Comparison of ENCODE assay signal across 7 mouse cellular contexts in genomic region chr19:44930122-44930521, GRCm38 (mm10). TPM values are rescaled to one million over a fixed set of nuclear protein-coding genes. Genes with fewer than 3 reads are reported as not detected.
DNase-seq lines count a peak whose midpoint lies in the region; ATAC-seq lines count a peak whose summit lies in the region.

No protein-coding gene starts in this region.

- no peak overlapping the region for H3K27ac ChIP-seq in forebrain, embryonic 11.5 days (ENCODE audit: low read depth, low read length)
- no peak overlapping the region for H3K27ac ChIP-seq in limb, embryonic 12.5 days
- H3K27ac ChIP-seq in stomach, embryonic 14.5 days (ENCODE audit: low read length): peak overlapping the region; percentile 46

- 50% methylated on average over 2 of the region's 2 CpGs for WGBS in forebrain, embryonic 11.5 days
- 44% methylated on average over 2 of the region's 2 CpGs for WGBS in limb, embryonic 12.5 days
- WGBS in stomach, embryonic 14.5 days: 35% methylated on average over 2 of the region's 2 CpGs

- H3K9me3 ChIP-seq in megakaryocyte, embryonic 14.5 days: no peaks in the 10 kb centered on the region
- no peaks in the 10 kb centered on the region for H3K9me3 ChIP-seq in forebrain, embryonic 11.5 days (ENCODE audit: control insufficient read depth, low read length)
- H3K9me3 ChIP-seq in limb, embryonic 12.5 days: no peaks in the 10 kb centered on the region
- H3K9me3 ChIP-seq in stomach, embryonic 14.5 days (ENCODE audit: control insufficient read depth, low read depth, low read length): no peaks in the 10 kb centered on the region

- peak overlapping the region; percentile 100 for H3K4me3 ChIP-seq in megakaryocyte, embryonic 14.5 days (replicated peaks)
- peak overlapping the region; percentile 95 for H3K4me3 ChIP-seq in forebrain, embryonic 11.5 days (ENCODE audit: low read depth, low read length)
- peak overlapping the region; percentile 96 for H3K4me3 ChIP-seq in limb, embryonic 12.5 days (replicated peaks)
- peak overlapping the region; percentile 83 for H3K4me3 ChIP-seq in stomach, embryonic 14.5 days (ENCODE audit: low read depth, low read length)

- intact Hi-C loops in left cerebral cortex, postnatal 10 days (cut with DNase I): no loop called here
- intact Hi-C loops in left cerebral cortex, postnatal 4 days (cut with DNase I): no loop called here

- H3K27me3 ChIP-seq in megakaryocyte, embryonic 14.5 days (replicated peaks): peaks cover 4% of the 10 kb centered on the region
- H3K27me3 ChIP-seq in forebrain, embryonic 11.5 days (ENCODE audit: control insufficient read depth, insufficient read depth, low read length): no peaks in the 10 kb centered on the region
- no peaks in the 10 kb centered on the region for H3K27me3 ChIP-seq in limb, embryonic 12.5 days
- H3K27me3 ChIP-seq in stomach, embryonic 14.5 days (ENCODE audit: control insufficient read depth, insufficient read depth, low read length): no peaks in the 10 kb centered on the region

- no peak for ATAC-seq in megakaryocyte, adult 5-6 weeks (ENCODE audit: poor library complexity, severe bottlenecking)
- ATAC-seq in forebrain, embryonic 11.5 days (replicated peaks; ENCODE audit: low FRiP score): no peak
- no peak for ATAC-seq in limb, embryonic 12.5 days (ENCODE audit: insufficient number of reproducible peaks, insufficient read depth, low FRiP score, low TSS enrichment, low read depth)
- ATAC-seq in stomach, embryonic 14.5 days (ENCODE audit: insufficient number of reproducible peaks, insufficient read depth, low FRiP score, low read depth): no peak

- peaks cover 45% of the 10 kb centered on the region for H3K4me1 ChIP-seq in megakaryocyte, embryonic 14.5 days
- H3K4me1 ChIP-seq in forebrain, embryonic 11.5 days (replicated peaks; ENCODE audit: control insufficient read depth, insufficient read depth, low read length): peaks cover 4% of the 10 kb centered on the region; the same call in 1 of the 2 replicates
- H3K4me1 ChIP-seq in limb, embryonic 12.5 days (replicated peaks): peaks cover 56% of the 10 kb centered on the region
- peaks cover 19% of the 10 kb centered on the region; the same call in 1 of the 2 replicates for H3K4me1 ChIP-seq in stomach, embryonic 14.5 days (ENCODE audit: control insufficient read depth, insufficient read depth, low read length)

- H3K36me3 ChIP-seq in megakaryocyte, embryonic 14.5 days (replicated peaks; ENCODE audit: low read length): peaks cover 19% of the 10 kb centered on the region
- H3K36me3 ChIP-seq in forebrain, embryonic 11.5 days (ENCODE audit: control insufficient read depth, insufficient read depth, low read length): peaks cover 1% of the 10 kb centered on the region; the same call in 1 of the 2 replicates
- peaks cover 7% of the 10 kb centered on the region for H3K36me3 ChIP-seq in limb, embryonic 12.5 days
- H3K36me3 ChIP-seq in stomach, embryonic 14.5 days (ENCODE audit: control insufficient read depth, insufficient read depth, low read length): peaks cover 4% of the 10 kb centered on the region; the same call in 1 of the 2 replicates

- peak overlapping the region; percentile 71 for H3K4me2 ChIP-seq in forebrain, embryonic 11.5 days (ENCODE audit: low read depth, low read length, severe bottlenecking)
- peak overlapping the region; percentile 56 for H3K4me2 ChIP-seq in limb, embryonic 12.5 days
- peak overlapping the region; percentile 85 for H3K4me2 ChIP-seq in stomach, embryonic 14.5 days (replicated peaks; ENCODE audit: low read depth, low read length)

- peak overlapping the region; percentile 66 for H3K9ac ChIP-seq in forebrain, embryonic 11.5 days (ENCODE audit: low read length)
- H3K9ac ChIP-seq in limb, embryonic 12.5 days (replicated peaks): peak overlapping the region; percentile 57
- no peak overlapping the region for H3K9ac ChIP-seq in stomach, embryonic 14.5 days (replicated peaks; ENCODE audit: low read depth, low read length)

- no peak for DNase-seq in forebrain, embryonic 11.5 days (ENCODE audit: low spot score)
- DNase-seq in left cerebral cortex, postnatal 10 days (ENCODE audit: extremely low spot score in 1 of 2, low spot score in 2 of 2): no peak
- no peak for DNase-seq in left cerebral cortex, postnatal 4 days

RNA-seq across cellular contexts. Expression of gene Slf2, which starts 0.8 kb away (rescaled TPM):
- 5.7 and 9.2 TPM in 2 replicates for polyA plus RNA-seq in megakaryocyte, embryonic 14.5 days (2012; ENCODE audit: insufficient read depth, low replicate concordance)
- 27.8 and 30.1 TPM in 2 replicates for total RNA-seq in megakaryocyte, adult 5-6 weeks (2015)
- total RNA-seq in megakaryocyte, adult 5-6 weeks (2017): 36.3 and 43.2 TPM in 2 replicates
- polyA plus RNA-seq in forebrain, embryonic 11.5 days (2014; fragmentation: Nextera tagmentation; extraction: Ambion mirVana): 55.6 and 59.3 TPM in 2 replicates
- 49.7 and 53.2 TPM in 2 replicates for polyA plus RNA-seq in limb, embryonic 12.5 days (2016; fragmentation: Nextera tagmentation; extraction: Ambion mirVana)
- 56.5 and 56.7 TPM in 2 replicates for polyA plus RNA-seq in stomach, embryonic 14.5 days (2014; fragmentation: Nextera tagmentation; extraction: Ambion mirVana)
- total RNA-seq in left cerebral cortex, postnatal 10 days (2021): 10 to 100 TPM; 29.9 to 30.4 TPM
- 10 to 100 TPM; 44.7 to 46.6 TPM for total RNA-seq in left cerebral cortex, postnatal 4 days (2021)

RNA-seq across cellular contexts. Expression of gene Sema4g, which starts 58.8 kb away (rescaled TPM):
- 0.53 TPM in 1 of 2 replicates, not detected in the other for polyA plus RNA-seq in megakaryocyte, embryonic 14.5 days (2012; ENCODE audit: insufficient read depth, low replicate concordance)
- total RNA-seq in megakaryocyte, adult 5-6 weeks (2015): not detected in 2 replicates
- not detected in 2 replicates for total RNA-seq in megakaryocyte, adult 5-6 weeks (2017)
- polyA plus RNA-seq in forebrain, embryonic 11.5 days (2014; fragmentation: Nextera tagmentation; extraction: Ambion mirVana): 7.1 and 7.4 TPM in 2 replicates
- 6.5 and 6.9 TPM in 2 replicates for polyA plus RNA-seq in limb, embryonic 12.5 days (2016; fragmentation: Nextera tagmentation; extraction: Ambion mirVana)
- 6.0 and 6.6 TPM in 2 replicates for polyA plus RNA-seq in stomach, embryonic 14.5 days (2014; fragmentation: Nextera tagmentation; extraction: Ambion mirVana)
- total RNA-seq in left cerebral cortex, postnatal 10 days (2021): 10 to 100 TPM; 59.6 to 62.9 TPM
- total RNA-seq in left cerebral cortex, postnatal 4 days (2021): 100 to 1,000 TPM; 116 to 123 TPM
